Mouse (Mus musculus) urinary bladder, adult 18-20 months (tissue): ENCODE measurements around the gene Rabep2.
"Not testable (repeated sequence)": the region's sequence is repeated elsewhere in the genome, so short reads cannot be mapped to it uniquely, and the experiment has no call there.

Experiments used
- DNase-seq, 2 experiments: peaks; one replicate each; pipeline ENCODE4 v3.0.0; 2022; ENCODE audit warnings: low spot score in 2 of 2, mixed read lengths in 2 of 2

Rabep2 gene

GRCm38 (mm10) chr7:126464121-126464520 lies 35.6 kb downstream of the Rabep2 start:
- DNase-seq, result no peak

GRCm38 (mm10) chr7:126464836-126465235 lies 36.3 kb downstream of the Rabep2 start:
- no peak for DNase-seq

GRCm38 (mm10) chr7:126465246-126466030 lies 36.9 kb downstream of the Rabep2 start:
- no peak for DNase-seq

- no peak for DNase-seq
Measured at GRCm38 (mm10) chr7:126466116-126466515, 37.6 kb downstream of the Rabep2 start.

GRCm38 (mm10) chr7:126466707-126467106 lies 38.1 kb downstream of the Rabep2 start:
- no peak for DNase-seq

GRCm38 (mm10) chr7:126467271-126467670 lies 38.7 kb downstream of the Rabep2 start:
- DNase-seq, result no peak

- DNase-seq, result no peak
Measured at GRCm38 (mm10) chr7:126467834-126468627, 39.5 kb downstream of the Rabep2 start.

- DNase-seq, result no peak
Measured at GRCm38 (mm10) chr7:126470077-126470476, 41.5 kb downstream of the Rabep2 start.

- DNase-seq, result no peak
Measured at GRCm38 (mm10) chr7:126471361-126471760, 42.8 kb downstream of the Rabep2 start.

- no peak for DNase-seq
Measured at GRCm38 (mm10) chr7:126471853-126472252, 43.3 kb downstream of the Rabep2 start.

- DNase-seq, result no peak
Measured at GRCm38 (mm10) chr7:126472306-126472705, 43.7 kb downstream of the Rabep2 start.

GRCm38 (mm10) chr7:126472713-126473112 lies 44.2 kb downstream of the Rabep2 start:
- no peak for DNase-seq

GRCm38 (mm10) chr7:126473470-126474086 lies 45.0 kb downstream of the Rabep2 start:
- no peak for DNase-seq

GRCm38 (mm10) chr7:126474486-126474955 lies 46.0 kb downstream of the Rabep2 start:
- DNase-seq, result peak in 1 of 2 experiments; percentile 25

- DNase-seq, result peak; percentile 79 to 81
Measured at GRCm38 (mm10) chr7:126474993-126475581, 46.5 kb downstream of the Rabep2 start, which contains the start of gene Sh2b1. Gene Sh2b1 (minus strand): TSS chr7:126475424.

- DNase-seq, result no peak
Measured at GRCm38 (mm10) chr7:126481699-126482098, 53.1 kb downstream of the Rabep2 start.

GRCm38 (mm10) chr7:126482392-126482871 lies 53.9 kb downstream of the Rabep2 start:
- DNase-seq, result peak; percentile 76 to 87

GRCm38 (mm10) chr7:126487052-126487483 lies 58.5 kb downstream of the Rabep2 start, which contains the start of gene Tufm:
Gene Tufm (plus strand): TSS chr7:126487361.
- peak; percentile 86 to 96 for DNase-seq

GRCm38 (mm10) chr7:126487617-126488385 lies 59.2 kb downstream of the Rabep2 start:
- not testable (repeated sequence) for DNase-seq

GRCm38 (mm10) chr7:126491005-126491404 lies 62.4 kb downstream of the Rabep2 start:
- no peak for DNase-seq

- DNase-seq, result no peak
Measured at GRCm38 (mm10) chr7:126491973-126492372, 63.4 kb downstream of the Rabep2 start.
